Mouse (Mus musculus): ENCODE results near the gene Znhit1. TPM values are rescaled to one million over a fixed set of nuclear protein-coding genes. Genes with fewer than 3 reads are reported as not detected.
A peak's percentile ranks its signal among the peaks of the same experiment; 100 is the strongest.

Znhit1 gene
- 10 to 100 TPM; 65.5 to 70.1 TPM for total RNA-seq (2021)
- polyA plus RNA-seq (2012; rRNA removed): 53.6 and 58.4 TPM in 2 replicates
- long read RNA-seq, transcript Znhit1-202 (5 exons, 740 nt): major isoform, 12 of 24 reads
- long read RNA-seq, transcript Znhit1-206 (5 exons, 1,208 nt): minor isoform, 7 of 24 reads
- long read RNA-seq, partial matches to known transcripts: 0 of 24 reads
- long read RNA-seq, other reads (novel, unspliced or antisense): 3 of 24 reads

DNA sequence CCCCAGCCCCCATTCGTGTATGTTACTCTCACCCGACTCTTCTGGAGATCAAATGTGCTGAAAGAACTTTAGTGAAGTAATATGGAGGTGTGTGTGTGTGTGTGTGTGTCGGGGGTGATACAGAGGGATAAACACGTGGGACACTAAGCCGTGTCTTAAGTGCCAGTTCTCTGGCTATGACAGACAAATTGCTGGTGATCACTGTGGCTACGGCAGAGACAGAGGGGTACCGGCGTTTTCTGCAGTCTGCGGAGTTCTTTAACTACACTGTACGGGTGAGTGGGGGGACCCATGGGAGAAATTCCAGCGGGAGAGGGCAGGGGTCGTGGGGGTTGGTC lies at the start of gene Znhit1:
Gene Znhit1 (minus strand): TSS at position 88 of the 338 bp plus-strand sequence.
- WGBS: 9% methylated on average over 12 of the region's 12 CpGs
- peak; percentile 17 to 28 for DNase-seq
- TF ChIP-seq EP300 (IDR thresholded peaks at IDR 0.05; ENCODE audit: insufficient read depth, low read depth, low read length) (no peak), CTCF (IDR thresholded peaks at IDR 0.05) (no peak), POLR2A (IDR thresholded peaks at IDR 0.05; ENCODE audit: insufficient read depth, low read depth, low read length) (no peak)

DNA sequence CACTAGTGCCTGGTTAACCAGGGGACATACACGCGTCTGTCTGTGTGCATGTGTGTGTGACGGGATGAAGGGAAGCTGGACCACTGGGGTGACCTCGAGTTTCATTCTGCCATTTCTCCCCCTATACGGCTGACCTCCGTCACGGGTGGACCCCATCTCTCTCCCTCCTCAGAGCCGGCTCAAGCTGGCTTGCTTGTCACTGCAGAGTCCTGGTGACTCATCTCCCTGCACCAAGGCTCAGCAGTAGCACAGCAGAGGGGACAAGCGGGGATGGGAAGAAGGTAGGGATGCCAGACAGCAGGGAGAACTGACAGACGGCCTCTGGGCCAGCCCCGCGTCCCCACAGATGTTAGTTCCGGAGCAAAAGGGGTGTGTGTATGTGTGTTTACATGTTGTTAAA lies 48.4 kb upstream of the Znhit1 start:
- Histone ChIP-seq H3K4me3 (no peak overlapping the region), H3K79me2 (replicated peaks; ENCODE audit: control insufficient read depth, insufficient read depth, low read length) (no peaks in the 10 kb centered on the region), H3K36me3 (ENCODE audit: control insufficient read depth, insufficient read depth, low read length) (no peaks in the 10 kb centered on the region), H3K4me1 (ENCODE audit: control insufficient read depth, insufficient read depth, low read length) (peaks cover 2% of the 10 kb centered on the region), H3K27me3 (ENCODE audit: control insufficient read depth, insufficient read depth, low read length) (no peaks in the 10 kb centered on the region), H3K9ac (ENCODE audit: low read depth, low read length) (no peak overlapping the region), H3K27ac (no peak overlapping the region)
- no peak for TF ChIP-seq EP300 (IDR thresholded peaks at IDR 0.05; ENCODE audit: insufficient read depth, low read depth, low read length)
- no peak for TF ChIP-seq POLR2A (IDR thresholded peaks at IDR 0.05; ENCODE audit: insufficient read depth, low read depth, low read length)
- no peak for TF ChIP-seq CTCF (IDR thresholded peaks at IDR 0.05)
- no peak for DNase-seq
- intact Hi-C loops (cut with DNase I): no loop called here
- 84% methylated on average over 13 of the region's 13 CpGs for WGBS

More for the DNA sequence above, at the start of gene Znhit1:
- H3K36me3 ChIP-seq (ENCODE audit: control insufficient read depth, insufficient read depth, low read length): no peaks in the 10 kb centered on the region
- no peaks in the 10 kb centered on the region for H3K27me3 ChIP-seq (ENCODE audit: control insufficient read depth, insufficient read depth, low read length)
- H3K4me3 ChIP-seq: peak within 1 kb of the TSS; percentile 69
- H3K9ac ChIP-seq (ENCODE audit: low read depth, low read length): peak within 1 kb of the TSS; percentile 71
- H3K4me1 ChIP-seq (ENCODE audit: control insufficient read depth, insufficient read depth, low read length): no peaks in the 10 kb centered on the region
- H3K27ac ChIP-seq: peak within 1 kb of the TSS; percentile 97
- intact Hi-C loops (cut with DNase I): loop anchor here (5.0 to 10.0 kb wide), 2 partner anchors 349 to 797 kb away; partner anchors contain the start of genes Mepce and Zcwpw1
- H3K79me2 ChIP-seq (replicated peaks; ENCODE audit: control insufficient read depth, insufficient read depth, low read length): no peaks in the 10 kb centered on the region; the same call in 1 of the 2 replicates

DNA sequence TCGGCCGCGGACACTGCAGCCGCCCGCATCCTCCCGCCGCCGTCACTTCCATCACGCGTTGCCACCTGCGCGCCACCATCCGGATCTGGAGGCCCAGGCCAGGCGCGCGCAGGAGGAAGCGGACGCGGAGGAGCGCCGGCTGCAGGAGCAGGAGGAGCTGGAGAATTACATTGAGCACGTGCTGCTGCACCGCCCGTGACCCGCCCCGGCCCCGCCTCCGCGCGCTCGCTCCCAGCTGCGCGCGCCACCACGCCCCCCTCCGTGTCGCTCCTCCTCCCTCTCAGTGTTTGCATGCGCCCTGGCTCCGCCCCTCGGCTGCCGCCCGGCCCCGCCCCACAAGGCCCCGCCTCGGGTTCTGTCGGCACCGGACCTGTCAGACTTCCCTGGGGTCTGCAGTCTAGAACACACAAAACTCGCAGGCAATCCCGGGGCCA lies 44.8 kb upstream of the Znhit1 start:
- Histone ChIP-seq H3K4me1 (ENCODE audit: control insufficient read depth, insufficient read depth, low read length) (peaks cover 2% of the 10 kb centered on the region), H3K4me3 (peak overlapping the region; percentile 50), H3K27ac (0 out of 2 replicates have a peak overlapping the region, but pooled peaks have one; percentile 15), H3K36me3 (ENCODE audit: control insufficient read depth, insufficient read depth, low read length) (no peaks in the 10 kb centered on the region), H3K9ac (ENCODE audit: low read depth, low read length) (peak overlapping the region; percentile 25; the same call in 1 of the 2 replicates), H3K27me3 (ENCODE audit: control insufficient read depth, insufficient read depth, low read length) (peaks cover 15% of the 10 kb centered on the region), H3K79me2 (replicated peaks; ENCODE audit: control insufficient read depth, insufficient read depth, low read length) (no peaks in the 10 kb centered on the region)
- intact Hi-C loops (cut with DNase I): loop anchor here (2.0 kb wide), 1 partner anchor 14 kb away; the partner anchor contains the start of gene Ap1s1
- peak; percentile 91 for DNase-seq
- WGBS: under 1% methylated on average over 48 of the region's 49 CpGs
- TF ChIP-seq POLR2A (IDR thresholded peaks at IDR 0.05; ENCODE audit: insufficient read depth, low read depth, low read length): no peak
- TF ChIP-seq EP300 (IDR thresholded peaks at IDR 0.05; ENCODE audit: insufficient read depth, low read depth, low read length): no peak
- no peak for TF ChIP-seq CTCF (IDR thresholded peaks at IDR 0.05)

DNA sequence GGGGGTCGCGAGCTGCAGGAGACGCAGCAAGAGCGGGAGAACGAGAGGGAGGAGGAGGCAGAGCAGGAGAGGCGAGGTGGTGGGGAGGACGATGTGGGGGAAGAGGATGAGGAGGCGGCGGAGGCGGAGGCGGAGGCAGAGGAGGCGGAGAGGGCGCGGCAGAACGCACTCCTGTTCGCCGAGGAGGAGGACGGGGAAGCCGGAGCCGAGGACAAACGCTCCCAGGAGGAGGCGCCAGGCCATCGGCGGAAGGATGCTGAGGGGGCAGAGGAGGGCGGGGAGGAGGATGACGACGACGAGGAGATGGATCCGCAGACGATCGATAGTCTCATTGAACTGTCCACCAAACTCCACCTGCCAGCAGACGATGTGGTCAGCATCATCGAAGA lies 44.2 kb upstream of the Znhit1 start:
- H3K27ac ChIP-seq: no peak overlapping the region
- WGBS: under 1% methylated on average over 30 of the region's 33 CpGs
- peak in 1 of 2 experiments; percentile 34 for DNase-seq
- H3K9ac ChIP-seq (ENCODE audit: low read depth, low read length): peak overlapping the region; percentile 40; the same call in 1 of the 2 replicates
- H3K4me1 ChIP-seq (ENCODE audit: control insufficient read depth, insufficient read depth, low read length): peaks cover 2% of the 10 kb centered on the region
- intact Hi-C loops (cut with DNase I): loop anchor here (2.0 kb wide), 1 partner anchor 15 kb away; the partner anchor contains the start of gene Ap1s1
- H3K27me3 ChIP-seq (ENCODE audit: control insufficient read depth, insufficient read depth, low read length): peaks cover 16% of the 10 kb centered on the region
- no peaks in the 10 kb centered on the region for H3K79me2 ChIP-seq (replicated peaks; ENCODE audit: control insufficient read depth, insufficient read depth, low read length)
- peak overlapping the region; percentile 50 for H3K4me3 ChIP-seq
- no peaks in the 10 kb centered on the region for H3K36me3 ChIP-seq (ENCODE audit: control insufficient read depth, insufficient read depth, low read length)
- no peak for TF ChIP-seq EP300 (IDR thresholded peaks at IDR 0.05; ENCODE audit: insufficient read depth, low read depth, low read length)
- no peak for TF ChIP-seq CTCF (IDR thresholded peaks at IDR 0.05)
- no peak for TF ChIP-seq POLR2A (IDR thresholded peaks at IDR 0.05; ENCODE audit: insufficient read depth, low read depth, low read length)

DNA sequence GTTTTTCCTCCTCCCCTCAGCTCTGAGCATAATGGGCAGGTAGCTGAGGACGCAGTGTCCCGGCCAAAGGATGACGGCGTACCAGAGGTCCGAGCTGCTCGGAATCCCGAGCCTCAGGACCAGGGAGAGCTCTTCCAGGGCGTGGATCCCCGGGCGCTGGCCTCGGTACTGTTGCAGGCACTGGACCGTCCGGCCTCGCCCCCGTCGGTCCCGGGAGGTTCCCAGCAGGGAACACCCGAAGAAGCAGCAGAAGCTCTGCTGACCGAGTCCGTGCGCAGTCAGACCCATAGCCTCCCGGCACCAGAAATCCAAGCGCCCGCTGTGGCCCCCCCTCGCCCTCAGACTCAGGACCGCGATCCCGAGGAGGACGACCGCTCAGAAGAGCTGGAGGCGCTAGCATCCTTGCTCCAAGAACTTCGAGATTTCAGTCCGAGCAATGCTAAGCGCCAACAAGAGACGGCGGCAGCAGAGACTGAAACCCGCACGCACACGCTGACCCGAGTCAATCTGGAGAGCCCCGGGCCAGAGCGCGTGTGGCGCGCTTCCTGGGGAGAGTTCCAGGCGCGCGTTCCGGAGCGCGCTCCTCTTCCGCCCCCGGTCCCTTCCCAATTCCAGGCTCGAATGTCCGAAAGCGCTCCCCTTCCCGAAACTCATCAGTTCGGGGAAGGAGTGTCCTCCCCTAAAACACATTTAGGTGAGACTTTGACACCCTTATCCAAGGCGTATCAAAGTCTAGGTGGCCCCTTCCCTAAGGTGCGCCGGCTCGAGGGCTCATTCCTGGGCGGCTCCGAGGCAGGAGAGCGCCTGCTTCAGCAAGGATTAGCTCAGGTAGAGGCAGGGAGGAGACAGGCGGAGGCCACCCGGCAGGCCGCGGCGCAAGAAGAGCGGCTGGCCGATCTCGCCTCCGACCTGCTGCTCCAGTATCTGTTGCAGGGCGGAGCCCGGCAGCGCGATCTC lies 43.5 kb upstream of the Znhit1 start:
- Histone ChIP-seq H3K79me2 (replicated peaks; ENCODE audit: control insufficient read depth, insufficient read depth, low read length) (no peaks in the 10 kb centered on the region), H3K9ac (ENCODE audit: low read depth, low read length) (peak overlapping the region; percentile 40; the same call in 1 of the 2 replicates), H3K4me1 (ENCODE audit: control insufficient read depth, insufficient read depth, low read length) (peaks cover 2% of the 10 kb centered on the region), H3K27ac (no peak overlapping the region), H3K36me3 (ENCODE audit: control insufficient read depth, insufficient read depth, low read length) (no peaks in the 10 kb centered on the region), H3K27me3 (ENCODE audit: control insufficient read depth, insufficient read depth, low read length) (peaks cover 17% of the 10 kb centered on the region), H3K4me3 (peak overlapping the region; percentile 50)
- intact Hi-C loops (cut with DNase I): loop anchor here (2.0 kb wide), 1 partner anchor 15 kb away; the partner anchor contains the start of gene Ap1s1
- TF ChIP-seq EP300 (IDR thresholded peaks at IDR 0.05; ENCODE audit: insufficient read depth, low read depth, low read length): no peak
- TF ChIP-seq CTCF (IDR thresholded peaks at IDR 0.05): no peak
- TF ChIP-seq POLR2A (IDR thresholded peaks at IDR 0.05; ENCODE audit: insufficient read depth, low read depth, low read length): no peak
- DNase-seq: peak; percentile 24 to 37
- 1% methylated on average over 78 of the region's 78 CpGs for WGBS

All from heart, adult 2 months (tissue).